Mouse (Mus musculus): ENCODE results near the gene Cfdp1. TPM values are rescaled to one million over a fixed set of nuclear protein-coding genes. Genes with fewer than 3 reads are reported as not detected.

The Cfdp1 gene
- polyA plus RNA-seq, 1 experiment from 2014 or later, result 260 TPM

- H3K9ac ChIP-seq, result peak overlapping the region; percentile 23; the same call in 1 of the 2 replicates
- H3K9me3 ChIP-seq, result no peaks in the 10 kb centered on the region
- peaks cover 86% of the 10 kb centered on the region for H3K4me1 ChIP-seq
- ATAC-seq (ENCODE audit: insufficient number of reproducible peaks, insufficient read depth, low FRiP score, low TSS enrichment, low read depth), result no peak
- H3K27me3 ChIP-seq, result no peaks in the 10 kb centered on the region
- H3K4me3 ChIP-seq, result no peak overlapping the region
- no peak overlapping the region for H3K4me2 ChIP-seq
- WGBS, result 71% methylated on average over 4 of the region's 4 CpGs
- 0 out of 2 replicates have a peak, but pooled peaks cover 3% of the 10 kb centered on the region for H3K36me3 ChIP-seq
- H3K27ac ChIP-seq, result no peak overlapping the region
Measured at GRCm38 (mm10) chr8:111735791-111736190, 118.3 kb downstream of the Cfdp1 start.

- 0 out of 2 replicates have a peak overlapping the region, but pooled peaks have one; percentile 5 for H3K4me2 ChIP-seq
- 50% methylated on average over 8 of the region's 8 CpGs for WGBS
- ATAC-seq (ENCODE audit: insufficient number of reproducible peaks, insufficient read depth, low FRiP score, low TSS enrichment, low read depth), result no peak
Measured at GRCm38 (mm10) chr8:111735335-111735761, 118.7 kb downstream of the Cfdp1 start.

GRCm38 (mm10) chr8:111734244-111734960, 119.7 kb downstream of the Cfdp1 start:
- Histone ChIP-seq H3K4me2 (peak overlapping the region; percentile 74), H3K4me3 (no peak overlapping the region), H3K27me3 (no peaks in the 10 kb centered on the region), H3K27ac (peak overlapping the region; percentile 80), H3K9ac (peak overlapping the region; percentile 85; the same call in 1 of the 2 replicates), H3K9me3 (no peaks in the 10 kb centered on the region), H3K36me3 (0 out of 2 replicates have a peak, but pooled peaks cover 3% of the 10 kb centered on the region), H3K4me1 (peaks cover 85% of the 10 kb centered on the region)
- 46% methylated on average over 6 of the region's 6 CpGs for WGBS
- ATAC-seq (ENCODE audit: insufficient number of reproducible peaks, insufficient read depth, low FRiP score, low TSS enrichment, low read depth), result no peak

More at GRCm38 (mm10) chr8:111735335-111735761, 118.7 kb downstream of the Cfdp1 start:
- H3K4me1 ChIP-seq, result peaks cover 86% of the 10 kb centered on the region
- H3K27me3 ChIP-seq, result no peaks in the 10 kb centered on the region
- H3K36me3 ChIP-seq, result 0 out of 2 replicates have a peak, but pooled peaks cover 3% of the 10 kb centered on the region
- H3K4me3 ChIP-seq, result no peak overlapping the region
- H3K27ac ChIP-seq, result peak overlapping the region; percentile 80; the same call in 1 of the 2 replicates
- peak overlapping the region; percentile 23; the same call in 1 of the 2 replicates for H3K9ac ChIP-seq
- H3K9me3 ChIP-seq, result no peaks in the 10 kb centered on the region

- no peaks in the 10 kb centered on the region for H3K27me3 ChIP-seq
- H3K27ac ChIP-seq, result peak overlapping the region; percentile 80
- H3K36me3 ChIP-seq, result 0 out of 2 replicates have a peak, but pooled peaks cover 3% of the 10 kb centered on the region
- peaks cover 80% of the 10 kb centered on the region for H3K4me1 ChIP-seq
- H3K9ac ChIP-seq, result peak overlapping the region; percentile 85
- 4% methylated on average over 5 of the region's 5 CpGs for WGBS
- H3K4me3 ChIP-seq, result no peak overlapping the region
- H3K9me3 ChIP-seq, result no peaks in the 10 kb centered on the region
- ATAC-seq (ENCODE audit: insufficient number of reproducible peaks, insufficient read depth, low FRiP score, low TSS enrichment, low read depth), result no peak
- peak overlapping the region; percentile 74 for H3K4me2 ChIP-seq
Measured at GRCm38 (mm10) chr8:111733581-111734243, 120.4 kb downstream of the Cfdp1 start.

GRCm38 (mm10) chr8:111732406-111733085, 121.5 kb downstream of the Cfdp1 start:
- Histone ChIP-seq H3K27ac (peak overlapping the region; percentile 80), H3K9ac (peak overlapping the region; percentile 85), H3K9me3 (no peaks in the 10 kb centered on the region), H3K36me3 (0 out of 2 replicates have a peak, but pooled peaks cover 3% of the 10 kb centered on the region), H3K4me3 (peak overlapping the region; percentile 74), H3K4me2 (peak overlapping the region; percentile 74), H3K4me1 (peaks cover 84% of the 10 kb centered on the region), H3K27me3 (no peaks in the 10 kb centered on the region)
- 18% methylated on average over 10 of the region's 10 CpGs for WGBS
- ATAC-seq (ENCODE audit: insufficient number of reproducible peaks, insufficient read depth, low FRiP score, low TSS enrichment, low read depth), result no peak

- no peaks in the 10 kb centered on the region for H3K9me3 ChIP-seq
- peaks cover 83% of the 10 kb centered on the region for H3K4me1 ChIP-seq
- H3K9ac ChIP-seq, result peak overlapping the region; percentile 85
- H3K27ac ChIP-seq, result peak overlapping the region; percentile 80
- H3K4me3 ChIP-seq, result peak overlapping the region; percentile 74
- ATAC-seq (ENCODE audit: insufficient number of reproducible peaks, insufficient read depth, low FRiP score, low TSS enrichment, low read depth), result peak; percentile 87
- WGBS, result under 1% methylated on average over 38 of the region's 41 CpGs
- peak overlapping the region; percentile 74 for H3K4me2 ChIP-seq
- H3K27me3 ChIP-seq, result no peaks in the 10 kb centered on the region
- 0 out of 2 replicates have a peak, but pooled peaks cover under 1% of the 10 kb centered on the region for H3K36me3 ChIP-seq
Measured at GRCm38 (mm10) chr8:111732004-111732403, 122.1 kb downstream of the Cfdp1 start.

GRCm38 (mm10) chr8:111731231-111731977, 122.7 kb downstream of the Cfdp1 start:
- peak overlapping the region; percentile 85 for H3K9ac ChIP-seq
- peak overlapping the region; percentile 74 for H3K4me2 ChIP-seq
- no peaks in the 10 kb centered on the region for H3K27me3 ChIP-seq
- under 1% methylated on average over 39 of the region's 39 CpGs for WGBS
- 0 out of 2 replicates have a peak, but pooled peaks have one; percentile 6 for ATAC-seq (ENCODE audit: insufficient number of reproducible peaks, insufficient read depth, low FRiP score, low TSS enrichment, low read depth)
- no peaks in the 10 kb centered on the region for H3K9me3 ChIP-seq
- H3K4me3 ChIP-seq, result peak overlapping the region; percentile 74
- peaks cover 83% of the 10 kb centered on the region for H3K4me1 ChIP-seq
- H3K36me3 ChIP-seq, result no peaks in the 10 kb centered on the region
- peak overlapping the region; percentile 80 for H3K27ac ChIP-seq

GRCm38 (mm10) chr8:111729233-111730170, 124.6 kb downstream of the Cfdp1 start:
- no peaks in the 10 kb centered on the region for H3K27me3 ChIP-seq
- H3K4me1 ChIP-seq, result peaks cover 78% of the 10 kb centered on the region
- no peaks in the 10 kb centered on the region for H3K9me3 ChIP-seq
- WGBS, result 70% methylated on average over 7 of the region's 7 CpGs
- ATAC-seq (ENCODE audit: insufficient number of reproducible peaks, insufficient read depth, low FRiP score, low TSS enrichment, low read depth), result no peak
- no peak overlapping the region for H3K4me3 ChIP-seq
- H3K36me3 ChIP-seq, result no peaks in the 10 kb centered on the region
- peak overlapping the region; percentile 85; the same call in 1 of the 2 replicates for H3K9ac ChIP-seq
- H3K27ac ChIP-seq, result no peak overlapping the region
- peak overlapping the region; percentile 74; the same call in 1 of the 2 replicates for H3K4me2 ChIP-seq

- Histone ChIP-seq H3K9ac (peak overlapping the region; percentile 32; the same call in 1 of the 2 replicates), H3K36me3 (no peaks in the 10 kb centered on the region), H3K4me1 (peaks cover 68% of the 10 kb centered on the region), H3K27me3 (no peaks in the 10 kb centered on the region), H3K4me2 (no peak overlapping the region), H3K27ac (no peak overlapping the region), H3K9me3 (no peaks in the 10 kb centered on the region), H3K4me3 (no peak overlapping the region)
- 71% methylated on average over 5 of the region's 5 CpGs for WGBS
- no peak for ATAC-seq (ENCODE audit: insufficient number of reproducible peaks, insufficient read depth, low FRiP score, low TSS enrichment, low read depth)
Measured at GRCm38 (mm10) chr8:111728481-111728880, 125.6 kb downstream of the Cfdp1 start.

GRCm38 (mm10) chr8:111727553-111727952, 126.5 kb downstream of the Cfdp1 start:
- no peak overlapping the region for H3K9ac ChIP-seq
- H3K27me3 ChIP-seq, result no peaks in the 10 kb centered on the region
- H3K36me3 ChIP-seq, result no peaks in the 10 kb centered on the region
- no peak overlapping the region for H3K4me2 ChIP-seq
- H3K4me3 ChIP-seq, result no peak overlapping the region
- WGBS, result 80% methylated on average over 4 of the region's 4 CpGs
- H3K4me1 ChIP-seq, result peaks cover 59% of the 10 kb centered on the region
- H3K9me3 ChIP-seq, result no peaks in the 10 kb centered on the region
- no peak overlapping the region for H3K27ac ChIP-seq
- ATAC-seq (ENCODE audit: insufficient number of reproducible peaks, insufficient read depth, low FRiP score, low TSS enrichment, low read depth), result no peak

Data from embryonic facial prominence, embryonic 13.5 days (tissue).